In the genomic region with DNA sequence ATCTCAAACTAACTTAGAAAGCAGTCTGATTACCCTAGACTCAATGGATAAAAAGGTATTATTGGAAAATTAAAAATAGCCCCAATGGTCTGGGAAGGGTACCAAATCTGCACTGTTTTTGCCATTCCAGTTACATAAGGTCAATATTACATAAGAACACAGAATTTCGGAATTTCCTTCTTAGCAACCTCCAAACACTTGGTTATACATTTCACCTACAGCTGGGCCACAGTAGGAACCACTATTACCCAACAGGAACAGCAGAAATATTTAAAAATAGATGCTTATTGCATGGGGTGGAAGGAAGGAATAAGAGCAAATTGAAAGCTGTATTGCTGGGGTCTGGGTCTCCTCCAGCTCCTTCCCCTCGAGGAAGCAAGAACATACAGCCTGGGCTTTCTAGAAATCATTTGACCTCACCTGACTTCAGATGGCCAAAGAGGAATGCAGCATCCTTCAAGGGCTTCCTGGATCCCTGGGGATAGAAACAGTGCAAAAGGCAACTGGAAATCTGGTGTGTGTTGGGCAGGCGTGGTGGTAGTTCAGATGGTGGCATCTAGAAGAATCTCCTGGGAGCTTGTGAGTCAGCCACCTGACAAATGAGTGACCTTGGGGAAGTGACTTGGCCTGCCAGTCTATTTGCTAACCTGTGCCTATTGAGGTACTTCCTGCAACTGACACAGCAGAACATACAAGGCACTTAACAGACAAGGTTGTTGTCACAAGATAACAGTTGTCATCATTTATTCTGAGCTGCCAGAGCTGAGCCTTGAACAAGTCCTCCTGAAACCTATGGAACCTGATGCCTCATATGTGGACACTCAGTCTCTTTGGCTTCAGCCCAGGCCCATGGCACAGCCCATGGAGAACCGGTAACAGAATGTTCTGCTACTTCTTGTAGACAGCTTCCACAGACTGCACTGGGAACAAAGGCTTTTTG, we compare ENCODE assay signal across 17 mouse cellular contexts.
A peak's percentile ranks its signal among the peaks of the same experiment; 100 is the strongest.
DNase-seq lines count a peak whose midpoint lies in the region; ATAC-seq and TF ChIP-seq lines count a peak whose summit lies in the region.
"Had no signal": no experiment of that assay in that cellular context is flagged by ENCODE, and none has a peak within 500 bp of the region (broad histone marks: within the 10 kb centered on the region; RNA-seq: fewer than 3 reads in every experiment).

No protein-coding gene starts in this region.

- no peaks in the 10 kb centered on the region for H3K79me2 ChIP-seq in CH12.LX (replicated peaks; ENCODE audit: control insufficient read depth, extremely low read depth, insufficient read depth, poor library complexity, severe bottlenecking)

- dilution Hi-C loops in CH12.LX (cut with MboI; ENCODE audit: extremely low pct_ligation_motif_present, extremely low pct_unique_long_range_greater_than_20kb, low sequenced_read_pairs): no loop called here

- no peak for TF ChIP-seq CTCF in CH12.LX (conservative IDR thresholded peaks at IDR 0.05 in 1 of 2, IDR thresholded peaks at IDR 0.05 in 1 of 2; ENCODE audit: low read depth in 2 of 2, low read length in 2 of 2)
- no peak for TF ChIP-seq CTCF in kidney, adult 2 months (conservative IDR thresholded peaks at IDR 0.05; ENCODE audit: insufficient read depth, insufficient read length, low read depth, low read length)

- peak; percentile 46 to 59 for DNase-seq in heart, adult 18-20 months
- peak; percentile 21 for DNase-seq in CH12.LX (ENCODE audit: extremely low read depth)
- DNase-seq in adrenal gland, postnatal 36 days: peak; percentile 35 to 65
- DNase-seq in kidney, postnatal 25 days: no peak
- DNase-seq in cerebellum, adult 9-10 months: no peak
- no peak for DNase-seq in kidney, adult 2 months
- DNase-seq: retina, postnatal 1 day; thymus, postnatal 36 days had no signal

- no peaks in the 10 kb centered on the region for H3K27me3 ChIP-seq in heart, embryonic 11.5 days (ENCODE audit: control insufficient read depth, insufficient read depth, low read length)
- no peaks in the 10 kb centered on the region for H3K27me3 ChIP-seq in CH12.LX (replicated peaks)
- H3K27me3 ChIP-seq in kidney, adult 2 months (replicated peaks; ENCODE audit: control insufficient read depth, insufficient read depth, low read length): no peaks in the 10 kb centered on the region
- H3K27me3 ChIP-seq: embryonic facial prominence, embryonic 15.5 days; heart, embryonic 13.5 days; kidney, embryonic 15.5 days; limb, embryonic 13.5 days had no signal

- no peak overlapping the region for H3K4me2 ChIP-seq in heart, embryonic 11.5 days
- H3K4me2 ChIP-seq in CH12.LX (ENCODE audit: insufficient read depth, low read depth, poor library complexity, severe bottlenecking): no peak overlapping the region
- H3K4me2 ChIP-seq: embryonic facial prominence, embryonic 15.5 days; heart, embryonic 13.5 days; hindbrain, embryonic 14.5 days; kidney, embryonic 15.5 days; limb, embryonic 13.5 days had no signal

- in situ Hi-C loops in CH12.LX (cut with MboI; ENCODE audit: low pct_ligation_motif_present, low pct_unique_long_range_greater_than_20kb, low sequenced_read_pairs): no loop called here

- H3K36me3 ChIP-seq in heart, embryonic 11.5 days (ENCODE audit: control insufficient read depth, insufficient read depth, low read length): no peaks in the 10 kb centered on the region
- no peaks in the 10 kb centered on the region for H3K36me3 ChIP-seq in CH12.LX (replicated peaks in 1 of 2; ENCODE audit: control insufficient read depth in 1 of 2, insufficient read depth in 1 of 2, low read length in 1 of 2)
- H3K36me3 ChIP-seq in kidney, adult 2 months (ENCODE audit: control insufficient read depth, insufficient read depth, low read length): no peaks in the 10 kb centered on the region
- H3K36me3 ChIP-seq: embryonic facial prominence, embryonic 15.5 days; heart, embryonic 13.5 days; kidney, embryonic 15.5 days; limb, embryonic 13.5 days had no signal

- H3K9me3 ChIP-seq in heart, embryonic 11.5 days (replicated peaks; ENCODE audit: control insufficient read depth, low read length): no peaks in the 10 kb centered on the region
- H3K9me3 ChIP-seq in CH12.LX (replicated peaks; ENCODE audit: low read length): no peaks in the 10 kb centered on the region
- H3K9me3 ChIP-seq: embryonic facial prominence, embryonic 15.5 days; heart, embryonic 13.5 days; kidney, embryonic 15.5 days; limb, embryonic 13.5 days had no signal

- no peak for ATAC-seq in heart, embryonic 11.5 days (replicated peaks; ENCODE audit: insufficient number of reproducible peaks, low FRiP score, low TSS enrichment)
- ATAC-seq in megakaryocyte, adult 5-6 weeks (ENCODE audit: poor library complexity, severe bottlenecking): peak; percentile 70
- ATAC-seq: CD4-positive, CD25-positive, alpha-beta regulatory T cell, adult 4 months; forebrain, embryonic 14.5 days had no signal

- TF ChIP-seq POLR2A in CH12.LX (IDR thresholded peaks at IDR 0.05; ENCODE audit: low read depth, low read length): no peak
- TF ChIP-seq POLR2A in kidney, adult 2 months (IDR thresholded peaks at IDR 0.05; ENCODE audit: low read depth, low read length): no peak

- H3K4me1 ChIP-seq in heart, embryonic 11.5 days (ENCODE audit: control insufficient read depth, insufficient read depth, low read length): peaks cover 44% of the 10 kb centered on the region
- H3K4me1 ChIP-seq in CH12.LX (ENCODE audit: control insufficient read depth in 1 of 2, insufficient read depth in 2 of 2): peaks cover 5 to 62% of the 10 kb centered on the region in 2 experiments; a peak in 3 of 4 replicates
- H3K4me1 ChIP-seq in kidney, adult 2 months (ENCODE audit: control insufficient read depth, insufficient read depth, low read length): no peaks in the 10 kb centered on the region; the same call in 1 of the 2 replicates

- no peak overlapping the region for H3K9ac ChIP-seq in heart, embryonic 11.5 days (ENCODE audit: low read depth, low read length)
- H3K9ac ChIP-seq in CH12.LX (ENCODE audit: insufficient read depth, low read depth): no peak overlapping the region
- H3K9ac ChIP-seq: embryonic facial prominence, embryonic 15.5 days; heart, embryonic 13.5 days; hindbrain, embryonic 14.5 days; kidney, embryonic 15.5 days; limb, embryonic 13.5 days had no signal

- no peak overlapping the region for H3K4me3 ChIP-seq in heart, embryonic 11.5 days (ENCODE audit: low read depth, low read length)
- H3K4me3 ChIP-seq in CH12.LX (replicated peaks in 1 of 3; ENCODE audit: low read depth in 2 of 3, low read length in 2 of 3, poor library complexity in 1 of 3): no peak overlapping the region
- no peak overlapping the region for H3K4me3 ChIP-seq in kidney, adult 2 months (ENCODE audit: insufficient read depth, low read depth, low read length)
- H3K4me3 ChIP-seq: embryonic facial prominence, embryonic 15.5 days; heart, embryonic 13.5 days; kidney, embryonic 15.5 days; limb, embryonic 13.5 days had no signal

- 73% methylated on average over 4 of the region's 4 CpGs for WGBS in heart, embryonic 11.5 days (ENCODE audit: insufficient replicate concordance)
- 84% methylated on average over 4 of the region's 4 CpGs for WGBS in kidney, adult 2 months

- TF ChIP-seq RAD21 in CH12.LX (IDR thresholded peaks at IDR 0.05; ENCODE audit: low read depth, low read length): no peak

- no peak overlapping the region for H3K27ac ChIP-seq in heart, embryonic 11.5 days (ENCODE audit: low read depth, low read length)
- no peak overlapping the region for H3K27ac ChIP-seq in CH12.LX (ENCODE audit: insufficient read depth, low read depth)
- H3K27ac ChIP-seq in kidney, adult 2 months (ENCODE audit: insufficient read depth, low read depth, low read length): no peak overlapping the region
- H3K27ac ChIP-seq: embryonic facial prominence, embryonic 15.5 days; heart, embryonic 13.5 days; hindbrain, embryonic 14.5 days; kidney, embryonic 15.5 days; limb, embryonic 13.5 days had no signal

- TF ChIP-seq EP300 in CH12.LX (IDR thresholded peaks at IDR 0.05; ENCODE audit: low read length): no peak

TF ChIP-seq in CH12.LX, 34 proteins besides CTCF, POLR2A, EP300 and RAD21:
- TF ChIP-seq NRF1 (IDR thresholded peaks at IDR 0.05; ENCODE audit: low read depth, low read length) (no peak), PAX5 (IDR thresholded peaks at IDR 0.05; ENCODE audit: low read length) (no peak), BHLHE40 (IDR thresholded peaks at IDR 0.05; ENCODE audit: low read depth, low read length) (0 out of 2 replicates have a peak, but pooled peaks have one; percentile 18), MXI1 (IDR thresholded peaks at IDR 0.05; ENCODE audit: low read depth, low read length) (no peak)

Comparison
In these comparisons a context has a peak if more than half of its experiments do, and no peak if none do; other contexts are left out.
1. DNase-seq: peak in heart, adult 18-20 months (2 of 2), CH12.LX (single experiment) and adrenal gland, postnatal 36 days (2 of 2); none in kidney, postnatal 25 days (0 of 2), cerebellum, adult 9-10 months (single experiment) and kidney, adult 2 months (single experiment).